Mouse (Mus musculus) layer of hippocampus, postnatal 14 days (tissue): ENCODE results near the gene Crk. TPM values are rescaled to one million over a fixed set of nuclear protein-coding genes. Genes with fewer than 3 reads are reported as not detected.
A peak's percentile ranks its signal among the peaks of the same experiment; 100 is the strongest.

Source experiments
- DNase-seq, 2 experiments: peaks; one replicate each; pipeline ENCODE4 v3.0.0; 2021 to 2022; ENCODE audit warnings: low spot score in 2 of 2, mixed read lengths in 1 of 2
- long read RNA-seq, 2 experiments: library from polyadenylated mRNA; stranded (forward); transcript quantifications; one replicate each; pipeline ENCODE4 v2.0.0; 2021
- total RNA-seq, 2 experiments: library from RNA; stranded (reverse); gene quantifications; 2 replicates each; pipeline ENCODE4 v1.2.3; 2021

Crk gene
- 100 to 1,000 TPM; 127 to 129 TPM for total RNA-seq
- long read RNA-seq, experiment 1, full-length matches to known transcripts: 61 of 75 reads
- long read RNA-seq, experiment 1, partial matches to known transcripts: 14 of 75 reads
- long read RNA-seq, experiment 1, other reads (novel, unspliced or antisense): 0 of 75 reads
- long read RNA-seq, experiment 2, full-length matches to known transcripts: 67 of 83 reads
- long read RNA-seq, experiment 2, partial matches to known transcripts: 14 of 83 reads
- long read RNA-seq, experiment 2, other reads (novel, unspliced or antisense): 2 of 83 reads

- DNase-seq: peak; percentile 95 to 98
Measured at GRCm38 (mm10) chr11:75678747-75679438, at the start of gene Crk. Gene Crk (plus strand): TSS chr11:75679259.

DNA sequence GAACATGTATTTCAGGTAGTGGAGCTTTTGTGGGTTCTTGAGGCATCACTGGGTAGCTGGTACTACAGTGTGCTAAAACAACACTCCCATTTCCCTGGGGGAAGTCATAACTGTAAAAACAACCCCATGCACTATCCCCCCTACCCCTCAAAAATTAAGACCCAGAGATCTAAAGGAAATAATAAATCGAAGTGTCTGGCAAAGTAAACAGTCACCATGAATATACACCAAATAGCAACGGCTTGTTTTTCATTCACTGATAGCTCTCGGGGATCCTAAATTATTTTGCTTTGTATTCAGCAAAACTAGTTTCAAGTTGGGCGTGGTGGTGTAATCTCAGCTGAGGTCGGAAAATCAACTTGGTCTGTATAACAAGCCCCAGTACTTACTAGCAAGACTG lies 49.0 kb upstream of the Crk start:
- DNase-seq: no peak

- DNase-seq: peak; percentile 93 to 98
Measured at GRCm38 (mm10) chr11:75630645-75631229, 48.3 kb upstream of the Crk start, which contains the start of gene Inpp5k. Gene Inpp5k (plus strand): TSS chr11:75630988.

DNA sequence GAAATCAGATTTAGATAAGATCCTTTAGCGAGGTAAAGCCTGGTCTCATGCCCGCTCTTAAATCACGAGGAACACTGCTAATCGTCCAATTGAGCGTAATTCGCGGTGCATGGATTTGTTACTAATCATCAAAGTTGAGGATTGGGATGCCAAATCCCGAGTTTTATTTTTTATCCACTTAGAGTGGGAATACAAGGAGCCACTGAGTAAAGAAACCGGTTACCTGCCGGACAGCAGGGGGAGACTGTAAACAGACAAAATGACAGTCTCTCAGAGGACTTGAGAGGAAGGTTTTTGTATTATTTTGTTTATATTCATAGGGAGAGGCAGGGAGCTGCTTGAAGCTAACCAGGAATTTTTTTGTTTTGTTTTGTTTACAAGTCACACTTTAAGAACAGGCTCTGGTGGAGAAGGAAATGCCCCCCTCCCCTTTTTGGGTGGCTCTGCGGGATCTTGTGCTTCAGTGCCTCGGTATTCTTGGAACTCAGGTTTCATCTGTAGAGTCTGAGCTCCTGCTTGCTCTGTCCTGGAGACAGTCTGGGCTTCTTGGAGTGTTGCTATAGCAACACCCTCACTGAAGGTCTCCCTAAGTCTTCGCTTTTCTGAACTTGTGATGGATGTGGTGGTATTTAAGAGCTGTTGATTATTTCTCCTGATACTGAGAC lies 47.4 kb upstream of the Crk start:
- DNase-seq: no peak

- DNase-seq: no peak
Measured at GRCm38 (mm10) chr11:75632921-75633320, 46.1 kb upstream of the Crk start.

DNA sequence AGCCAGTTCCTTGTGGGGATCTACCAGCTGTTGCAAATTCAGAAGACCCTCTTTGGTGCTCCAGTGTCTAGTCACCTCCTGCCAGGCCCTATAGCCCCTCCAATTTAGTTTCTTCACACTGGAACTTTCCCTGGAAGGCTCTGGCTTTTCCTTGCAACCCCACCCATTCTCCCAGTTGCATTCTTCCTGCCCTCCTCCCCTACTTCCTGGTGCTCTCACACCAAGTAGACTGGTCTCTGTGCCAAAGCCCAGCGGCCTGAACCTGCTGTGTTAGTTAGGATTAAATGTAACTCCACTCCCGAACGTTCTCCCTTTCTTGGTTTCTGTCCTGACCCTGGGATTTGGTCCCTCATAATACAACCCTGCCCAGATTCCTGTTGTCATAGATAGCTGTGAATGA lies 44.3 kb upstream of the Crk start:
- no peak for DNase-seq

- no peak for DNase-seq
Measured at GRCm38 (mm10) chr11:75635315-75635714, 43.7 kb upstream of the Crk start.

DNA sequence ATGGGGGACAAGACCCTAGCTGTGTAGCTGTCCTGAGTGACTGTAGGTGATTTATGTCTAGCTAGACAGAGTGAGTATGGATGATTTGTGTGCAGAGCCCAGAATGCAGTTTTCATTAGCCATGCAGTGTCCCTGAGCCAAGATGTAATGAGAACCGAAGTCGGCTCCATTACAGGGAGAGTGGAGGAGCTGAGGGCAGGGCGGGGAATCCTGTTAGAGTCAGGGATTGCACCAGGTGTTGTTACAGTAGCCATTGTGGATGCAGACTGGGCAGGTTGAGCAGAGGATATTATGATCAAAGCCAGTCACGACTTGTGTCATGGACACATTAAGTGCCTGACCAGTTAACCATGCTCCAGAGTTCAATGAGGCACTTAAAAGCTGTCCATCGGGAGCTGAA lies 35.7 kb upstream of the Crk start:
- no peak for DNase-seq

DNA sequence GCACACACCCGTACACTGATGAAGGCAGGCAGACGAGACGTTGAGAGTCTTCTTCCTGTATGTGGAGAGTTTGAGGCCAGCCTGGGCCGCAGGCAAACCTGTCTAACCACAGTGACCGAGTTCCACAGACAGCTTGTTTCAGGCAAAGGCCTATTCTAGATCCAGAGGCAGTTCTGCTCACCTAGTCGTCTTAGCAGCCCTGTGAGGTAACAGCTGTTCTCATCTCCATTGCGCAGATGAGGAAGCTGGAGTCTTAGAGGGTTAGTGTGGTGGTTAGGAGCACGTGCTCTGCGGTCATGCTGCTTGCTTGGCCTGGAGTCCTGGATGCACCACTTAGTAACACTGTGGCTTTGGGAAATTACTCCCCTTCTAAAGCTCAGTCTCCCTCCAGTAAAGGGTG lies 34.4 kb upstream of the Crk start:
- DNase-seq: no peak

DNA sequence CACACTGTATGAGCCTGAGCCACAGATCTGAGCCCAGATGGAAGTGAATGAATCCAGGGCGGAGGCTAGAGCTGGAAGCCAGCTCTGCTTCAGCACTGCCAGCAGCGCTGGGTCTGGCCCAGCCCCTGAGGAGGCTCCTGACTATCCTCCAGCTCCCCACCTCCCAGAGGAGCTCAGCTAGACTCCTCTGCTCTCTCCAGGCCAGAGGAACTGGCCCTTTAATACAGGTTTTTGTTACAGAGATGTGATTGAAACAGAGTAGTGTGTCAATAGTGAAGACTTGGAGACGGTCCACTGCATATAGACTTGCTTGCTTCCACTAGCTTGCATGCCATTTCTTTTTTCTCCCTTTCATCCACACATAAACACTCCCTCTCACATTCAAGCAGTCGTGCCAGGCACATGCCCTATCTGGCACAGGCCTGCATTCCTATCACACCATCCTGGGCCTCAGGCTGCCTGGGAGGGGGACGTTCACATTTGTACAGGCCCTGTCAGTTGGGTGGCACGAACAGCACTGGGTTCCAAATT lies 31.3 kb upstream of the Crk start:
- DNase-seq: peak; percentile 67 to 84

GRCm38 (mm10) chr11:75649155-75649561 lies 29.9 kb upstream of the Crk start:
- no peak for DNase-seq

DNA sequence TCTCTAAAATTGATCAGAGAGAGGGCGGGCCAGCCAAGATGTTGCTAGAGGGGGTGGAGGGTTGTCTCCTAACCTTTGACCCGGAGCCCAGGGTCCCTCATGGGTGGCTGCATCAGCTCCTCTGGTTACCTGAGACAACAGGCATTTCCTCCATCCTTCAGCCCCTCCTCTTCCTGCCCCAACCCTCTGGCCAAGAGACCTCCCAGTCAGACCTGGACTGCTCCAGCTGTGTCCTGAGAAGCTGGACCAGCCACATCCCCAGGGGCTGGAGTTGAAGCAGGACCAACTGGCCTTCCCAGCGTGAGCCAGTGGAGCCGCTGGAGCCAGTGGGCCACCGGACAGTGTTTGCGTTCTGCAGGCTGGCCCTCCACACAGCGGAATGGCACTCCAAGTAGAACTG lies 28.7 kb upstream of the Crk start, which contains the start of gene Myo1c:
TSS of gene Myo1c (plus strand) at position 194 of the 400 bp plus-strand sequence.
- DNase-seq: no peak

DNA sequence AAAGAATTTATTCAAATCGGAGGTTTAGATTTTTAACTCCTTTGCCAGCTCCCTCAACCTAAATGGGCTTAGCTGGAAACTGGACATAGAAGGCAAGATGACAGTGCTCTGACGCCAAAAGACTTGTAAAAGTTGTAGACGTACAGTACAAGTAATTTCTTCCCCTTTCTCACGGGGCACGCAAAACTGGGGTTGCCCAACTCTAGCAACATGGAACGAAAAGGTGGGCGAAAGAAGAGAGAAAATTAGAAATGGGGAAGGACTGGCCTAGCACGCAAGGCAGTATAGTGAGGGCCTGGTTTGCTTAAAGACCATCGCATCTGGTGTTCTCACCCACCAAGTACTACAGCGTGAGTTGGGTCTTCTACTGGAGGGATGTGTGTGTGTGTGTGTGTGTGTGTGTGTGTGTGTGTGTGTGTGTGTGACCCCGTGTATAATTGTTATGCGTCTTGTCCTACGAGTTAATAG lies 28.1 kb upstream of the Crk start:
- DNase-seq: no peak

- peak; percentile 71 to 73 for DNase-seq
Measured at GRCm38 (mm10) chr11:75651426-75652221, 27.4 kb upstream of the Crk start.

GRCm38 (mm10) chr11:75652222-75652941 lies 26.7 kb upstream of the Crk start:
- DNase-seq: no peak

DNA sequence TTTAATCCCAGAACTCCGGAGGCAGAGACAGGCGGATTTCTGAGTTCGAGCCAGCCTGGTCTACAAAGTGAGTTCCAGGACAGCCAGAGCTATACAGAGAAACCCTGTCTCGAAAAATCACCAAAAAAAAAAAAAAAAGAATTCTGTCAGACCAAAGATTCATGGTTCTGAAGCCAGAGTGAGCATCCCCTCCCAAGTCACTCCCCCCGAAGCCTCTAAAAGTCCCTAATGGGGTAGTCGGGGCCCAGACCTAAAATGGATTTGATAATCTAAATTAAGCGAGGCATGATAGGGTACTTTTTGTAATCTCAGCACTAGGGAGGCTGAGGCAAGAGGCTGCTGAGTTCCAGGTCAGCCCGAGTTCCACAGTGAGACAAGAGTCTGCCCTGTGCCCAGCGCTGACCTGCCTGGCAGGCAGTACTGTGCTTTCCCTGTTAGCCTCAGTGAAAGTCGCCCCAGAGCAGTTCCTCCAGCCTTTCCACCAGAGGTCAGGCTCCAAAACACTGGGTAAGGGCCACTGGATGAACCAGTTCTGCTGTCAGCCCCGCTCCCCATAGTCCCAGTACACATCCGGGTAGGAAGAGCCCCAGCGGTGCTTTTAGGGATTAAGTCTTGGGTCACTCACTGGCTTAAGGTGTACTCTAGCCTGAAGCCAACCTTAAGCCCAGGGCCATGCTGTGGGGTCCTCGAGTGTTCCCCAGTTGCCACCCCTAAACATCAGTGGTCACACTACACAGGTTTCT lies 25.9 kb upstream of the Crk start:
- DNase-seq: no peak

GRCm38 (mm10) chr11:75653781-75654470 lies 25.1 kb upstream of the Crk start:
- DNase-seq: peak in 1 of 2 experiments; percentile 49
